Mouse (Mus musculus): ENCODE results near the gene Grasp. TPM values are rescaled to one million over a fixed set of nuclear protein-coding genes. Genes with fewer than 3 reads are reported as not detected.
A peak's percentile ranks its signal among the peaks of the same experiment; 100 is the strongest.

Gene Grasp
- polyA plus RNA-seq (2015; fragmentation: Nextera tagmentation; extraction: Ambion mirVana), result 6.0 and 7.3 TPM in 2 replicates

GRCm38 (mm10) chr15:101224006-101224906, at the start of gene Grasp:
Gene Grasp (plus strand): TSS chr15:101224188.
- peak; percentile 85 for ATAC-seq (ENCODE audit: insufficient read depth, low FRiP score, low read depth)
- peak within 1 kb of the TSS; percentile 76 for H3K9ac ChIP-seq
- WGBS, result under 1% methylated on average over 73 of the region's 77 CpGs
- peaks cover 70% of the 10 kb centered on the region for H3K4me1 ChIP-seq
- H3K9me3 ChIP-seq, result no peaks in the 10 kb centered on the region
- H3K4me3 ChIP-seq (replicated peaks), result peak within 1 kb of the TSS; percentile 84
- peak within 1 kb of the TSS; percentile 93 for H3K27ac ChIP-seq
- H3K36me3 ChIP-seq, result 0 out of 2 replicates have a peak, but pooled peaks cover under 1% of the 10 kb centered on the region
- peak within 1 kb of the TSS; percentile 88 for H3K4me2 ChIP-seq
- H3K27me3 ChIP-seq (replicated peaks), result no peaks in the 10 kb centered on the region

- peak overlapping the region; percentile 83 for H3K4me2 ChIP-seq
- peak overlapping the region; percentile 85 for H3K9ac ChIP-seq
- peaks cover 39% of the 10 kb centered on the region for H3K4me1 ChIP-seq
- no peaks in the 10 kb centered on the region for H3K9me3 ChIP-seq
- peak overlapping the region; percentile 83 for H3K4me3 ChIP-seq (replicated peaks)
- under 1% methylated on average over 34 of the region's 46 CpGs for WGBS
- H3K27ac ChIP-seq, result peak overlapping the region; percentile 81
- H3K36me3 ChIP-seq, result no peaks in the 10 kb centered on the region
- H3K27me3 ChIP-seq (replicated peaks), result no peaks in the 10 kb centered on the region
- ATAC-seq (ENCODE audit: insufficient read depth, low FRiP score, low read depth), result peak; percentile 20; the same call in 1 of the 2 replicates
Observed at GRCm38 (mm10) chr15:101174294-101175130, 49.5 kb upstream of the Grasp start.

GRCm38 (mm10) chr15:101175131-101175460, 48.9 kb upstream of the Grasp start:
- 9% methylated on average over 5 of the region's 5 CpGs for WGBS
- no peaks in the 10 kb centered on the region for H3K9me3 ChIP-seq
- no peak for ATAC-seq (ENCODE audit: insufficient read depth, low FRiP score, low read depth)
- H3K9ac ChIP-seq, result 0 out of 2 replicates have a peak overlapping the region, but pooled peaks have one; percentile 85
- H3K4me3 ChIP-seq (replicated peaks), result peak overlapping the region; percentile 83
- H3K4me1 ChIP-seq, result peaks cover 45% of the 10 kb centered on the region
- H3K36me3 ChIP-seq, result no peaks in the 10 kb centered on the region
- H3K27me3 ChIP-seq (replicated peaks), result no peaks in the 10 kb centered on the region
- H3K4me2 ChIP-seq, result peak overlapping the region; percentile 83
- peak overlapping the region; percentile 81 for H3K27ac ChIP-seq

- no peaks in the 10 kb centered on the region for H3K9me3 ChIP-seq
- H3K9ac ChIP-seq, result peak overlapping the region; percentile 85; the same call in 1 of the 2 replicates
- peaks cover 51% of the 10 kb centered on the region for H3K4me1 ChIP-seq
- ATAC-seq (ENCODE audit: insufficient read depth, low FRiP score, low read depth), result no peak
- 24% methylated on average over 17 of the region's 17 CpGs for WGBS
- H3K4me2 ChIP-seq, result peak overlapping the region; percentile 83
- H3K27me3 ChIP-seq (replicated peaks), result no peaks in the 10 kb centered on the region
- H3K36me3 ChIP-seq, result no peaks in the 10 kb centered on the region
- peak overlapping the region; percentile 81; the same call in 1 of the 2 replicates for H3K27ac ChIP-seq
- peak overlapping the region; percentile 83 for H3K4me3 ChIP-seq (replicated peaks)
Observed at GRCm38 (mm10) chr15:101175613-101176283, 48.2 kb upstream of the Grasp start.

DNA sequence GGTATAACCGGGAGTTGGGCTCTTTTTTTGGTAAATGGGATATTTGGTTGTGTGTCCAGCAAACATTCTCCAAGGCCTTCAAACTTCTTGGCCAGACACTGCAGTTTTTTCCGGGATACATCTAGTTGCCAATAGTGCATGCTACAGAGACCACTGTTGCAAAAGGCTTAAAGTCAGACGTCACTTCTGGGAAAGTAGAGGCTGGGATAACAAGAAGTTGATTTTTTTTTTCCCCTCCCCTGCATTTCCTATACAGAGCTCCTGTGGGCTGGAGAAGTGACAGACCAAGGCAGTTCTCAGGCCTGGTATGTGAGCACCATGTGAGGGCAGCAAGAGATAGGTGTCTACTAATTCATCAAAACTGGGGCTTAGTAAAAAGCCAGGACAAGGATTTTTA, 47.7 kb upstream of the Grasp start:
- Histone ChIP-seq H3K27ac (peak overlapping the region; percentile 81), H3K4me2 (peak overlapping the region; percentile 83), H3K4me3 (replicated peaks) (peak overlapping the region; percentile 83), H3K9me3 (no peaks in the 10 kb centered on the region), H3K4me1 (peaks cover 56% of the 10 kb centered on the region), H3K9ac (peak overlapping the region; percentile 22; the same call in 1 of the 2 replicates), H3K27me3 (replicated peaks) (no peaks in the 10 kb centered on the region), H3K36me3 (no peaks in the 10 kb centered on the region)
- no peak for ATAC-seq (ENCODE audit: insufficient read depth, low FRiP score, low read depth)
- 40% methylated on average over 3 of the region's 3 CpGs for WGBS

- 0 out of 2 replicates have a peak, but pooled peaks have one; percentile 24 for ATAC-seq (ENCODE audit: insufficient read depth, low FRiP score, low read depth)
- no peaks in the 10 kb centered on the region for H3K27me3 ChIP-seq (replicated peaks)
- H3K9ac ChIP-seq, result peak overlapping the region; percentile 22; the same call in 1 of the 2 replicates
- H3K9me3 ChIP-seq, result no peaks in the 10 kb centered on the region
- H3K36me3 ChIP-seq, result no peaks in the 10 kb centered on the region
- peak overlapping the region; percentile 81 for H3K27ac ChIP-seq
- no peak overlapping the region for H3K4me3 ChIP-seq (replicated peaks)
- H3K4me2 ChIP-seq, result peak overlapping the region; percentile 83
- WGBS, result 45% methylated on average over 8 of the region's 8 CpGs
- peaks cover 63% of the 10 kb centered on the region for H3K4me1 ChIP-seq
Observed at GRCm38 (mm10) chr15:101176795-101177691, 46.9 kb upstream of the Grasp start.

GRCm38 (mm10) chr15:101180363-101181105, 43.5 kb upstream of the Grasp start:
- no peak overlapping the region for H3K4me2 ChIP-seq
- H3K4me3 ChIP-seq (replicated peaks), result no peak overlapping the region
- H3K36me3 ChIP-seq, result no peaks in the 10 kb centered on the region
- H3K9ac ChIP-seq, result no peak overlapping the region
- H3K27me3 ChIP-seq (replicated peaks), result no peaks in the 10 kb centered on the region
- H3K4me1 ChIP-seq, result peaks cover 66% of the 10 kb centered on the region
- WGBS, result 64% methylated on average over 15 of the region's 15 CpGs
- peak overlapping the region; percentile 71 for H3K27ac ChIP-seq
- ATAC-seq (ENCODE audit: insufficient read depth, low FRiP score, low read depth), result no peak
- no peaks in the 10 kb centered on the region for H3K9me3 ChIP-seq

GRCm38 (mm10) chr15:101181106-101181466, 42.9 kb upstream of the Grasp start:
- 43% methylated on average over 5 of the region's 5 CpGs for WGBS

DNA sequence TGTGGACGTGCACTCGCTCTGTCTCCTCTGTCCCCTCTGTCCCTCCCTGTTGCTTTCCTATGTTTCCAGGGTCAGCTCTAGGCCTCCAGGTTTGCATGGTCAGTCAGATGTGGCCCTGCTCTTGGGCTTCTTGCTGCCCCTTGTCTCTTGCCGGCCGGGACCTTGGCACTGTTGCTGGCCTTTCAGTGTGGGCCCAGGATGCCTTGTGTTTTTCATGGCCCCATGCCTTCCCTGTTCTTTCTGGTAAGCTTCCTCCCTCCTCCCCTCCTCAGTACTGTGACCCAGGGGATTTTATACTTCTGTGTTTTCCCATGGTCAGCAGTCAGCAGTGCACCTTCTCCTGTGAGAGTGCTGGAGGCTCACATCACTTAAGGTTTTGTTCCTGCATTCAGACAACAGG, 42.5 kb upstream of the Grasp start:
- no peak overlapping the region for H3K4me3 ChIP-seq (replicated peaks)
- peak overlapping the region; percentile 71 for H3K27ac ChIP-seq
- 41% methylated on average over 4 of the region's 4 CpGs for WGBS
- no peak for ATAC-seq (ENCODE audit: insufficient read depth, low FRiP score, low read depth)
- H3K9ac ChIP-seq, result no peak overlapping the region
- no peak overlapping the region for H3K4me2 ChIP-seq
- no peaks in the 10 kb centered on the region for H3K9me3 ChIP-seq
- H3K27me3 ChIP-seq (replicated peaks), result no peaks in the 10 kb centered on the region
- H3K4me1 ChIP-seq, result peaks cover 57% of the 10 kb centered on the region
- H3K36me3 ChIP-seq, result no peaks in the 10 kb centered on the region

More at GRCm38 (mm10) chr15:101181106-101181466, 42.9 kb upstream of the Grasp start:
- Histone ChIP-seq H3K9ac (no peak overlapping the region), H3K4me3 (replicated peaks) (no peak overlapping the region), H3K4me1 (peaks cover 61% of the 10 kb centered on the region), H3K27me3 (replicated peaks) (no peaks in the 10 kb centered on the region), H3K36me3 (no peaks in the 10 kb centered on the region), H3K27ac (peak overlapping the region; percentile 71), H3K9me3 (no peaks in the 10 kb centered on the region), H3K4me2 (no peak overlapping the region)
- ATAC-seq (ENCODE audit: insufficient read depth, low FRiP score, low read depth), result no peak

GRCm38 (mm10) chr15:101182676-101183075, 41.3 kb upstream of the Grasp start:
- Histone ChIP-seq H3K27me3 (replicated peaks) (no peaks in the 10 kb centered on the region), H3K9me3 (no peaks in the 10 kb centered on the region), H3K4me2 (peak overlapping the region; percentile 36), H3K4me1 (peaks cover 49% of the 10 kb centered on the region), H3K27ac (peak overlapping the region; percentile 85), H3K4me3 (replicated peaks) (no peak overlapping the region), H3K36me3 (no peaks in the 10 kb centered on the region), H3K9ac (no peak overlapping the region)
- WGBS, result 30% methylated on average over 5 of the region's 5 CpGs
- ATAC-seq (ENCODE audit: insufficient read depth, low FRiP score, low read depth), result peak; percentile 69
